Mouse (Mus musculus) heart, adult 8-10 months (tissue): ENCODE data around the gene Tpi1. TPM values are rescaled to one million over a fixed set of nuclear protein-coding genes. Genes with fewer than 3 reads are reported as not detected.

Experiments
- DNase-seq: peaks from one replicate; pipeline ENCODE4 v3.0.0; 2022; ENCODE audit warnings: low spot score
- total RNA-seq, 4 experiments: library from RNA; stranded (reverse); gene quantifications; 2 replicates each; pipeline ENCODE4 v1.2.4; 2022

Tpi1 gene
- total RNA-seq, 4 experiments from 2014 or later, result 893 to 1,022 (median 969) TPM

- DNase-seq, result no peak
Observed at GRCm38 (mm10) chr6:124779984-124780416, 34.1 kb downstream of the Tpi1 start.

- no peak for DNase-seq
Observed at GRCm38 (mm10) chr6:124779222-124779983, 34.7 kb downstream of the Tpi1 start, which contains the start of gene Lrrc23. Gene Lrrc23 (minus strand): TSS chr6:124779727.

DNA sequence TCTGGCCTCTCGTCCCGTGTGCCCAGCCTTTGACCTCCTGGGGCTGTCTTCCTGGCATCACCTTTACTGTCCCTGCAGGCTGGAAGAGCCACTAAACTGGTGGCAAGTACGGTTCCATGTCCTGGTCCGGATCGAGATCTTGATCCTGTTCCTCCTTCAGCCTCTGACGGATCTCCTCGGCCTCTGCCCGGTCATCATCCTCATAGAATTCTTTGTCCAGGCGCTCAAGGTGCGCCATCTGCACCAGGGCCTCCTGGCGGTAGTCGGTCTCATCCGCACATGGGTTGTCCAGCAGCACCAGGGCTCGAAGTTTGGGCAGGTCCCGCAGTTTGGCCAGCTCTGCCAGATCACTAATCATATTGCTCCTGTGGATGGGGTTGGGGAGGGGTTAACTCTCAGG, 43.6 kb downstream of the Tpi1 start:
- no peak for DNase-seq

GRCm38 (mm10) chr6:124770013-124770412, 44.1 kb downstream of the Tpi1 start:
- DNase-seq, result no peak

- DNase-seq, result no peak
Observed at GRCm38 (mm10) chr6:124769101-124769765, 44.9 kb downstream of the Tpi1 start, which contains the start of gene Eno2. Gene Eno2 (minus strand): TSS chr6:124769673.

GRCm38 (mm10) chr6:124768704-124769044, 45.4 kb downstream of the Tpi1 start:
- no peak for DNase-seq

DNA sequence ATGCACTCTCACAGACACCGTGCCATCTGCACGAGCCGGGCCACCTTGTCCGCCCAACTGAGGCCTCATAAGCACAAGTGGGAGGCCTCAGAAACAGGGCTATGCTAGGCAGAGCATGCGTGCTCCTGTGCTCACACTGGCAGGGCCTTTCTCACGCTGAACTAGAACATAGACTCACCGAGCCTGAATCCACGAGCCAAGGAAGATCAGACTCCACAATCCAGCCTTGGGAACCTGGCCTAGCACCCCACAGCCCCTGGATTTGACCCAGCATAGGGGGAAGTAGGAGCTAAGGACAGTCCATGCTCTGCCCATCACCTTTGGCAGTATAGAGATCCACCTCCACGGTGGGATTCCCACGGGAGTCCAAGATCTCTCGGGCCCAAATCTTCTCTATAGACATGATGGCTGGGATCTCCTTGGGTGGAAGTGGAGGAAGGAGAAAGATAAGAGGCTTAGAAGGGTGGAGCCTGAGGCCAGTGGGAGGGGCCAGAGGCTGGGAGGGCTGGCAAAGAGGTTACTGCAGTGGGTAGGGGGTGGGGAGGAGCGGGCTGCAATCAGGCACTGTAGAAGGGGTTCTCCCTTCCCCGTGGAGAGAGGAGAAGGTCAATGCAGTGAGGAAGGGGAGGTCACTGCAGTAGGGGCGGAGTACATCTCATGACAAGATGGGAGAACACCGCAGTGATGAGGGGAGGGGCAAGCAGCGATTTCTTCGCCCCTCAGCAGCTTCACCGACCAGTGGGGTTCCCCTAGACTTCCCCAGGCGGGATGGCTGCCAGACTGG, 46.0 kb downstream of the Tpi1 start:
- DNase-seq, result no peak

- no peak for DNase-seq
Observed at GRCm38 (mm10) chr6:124767536-124767919, 46.6 kb downstream of the Tpi1 start.

DNA sequence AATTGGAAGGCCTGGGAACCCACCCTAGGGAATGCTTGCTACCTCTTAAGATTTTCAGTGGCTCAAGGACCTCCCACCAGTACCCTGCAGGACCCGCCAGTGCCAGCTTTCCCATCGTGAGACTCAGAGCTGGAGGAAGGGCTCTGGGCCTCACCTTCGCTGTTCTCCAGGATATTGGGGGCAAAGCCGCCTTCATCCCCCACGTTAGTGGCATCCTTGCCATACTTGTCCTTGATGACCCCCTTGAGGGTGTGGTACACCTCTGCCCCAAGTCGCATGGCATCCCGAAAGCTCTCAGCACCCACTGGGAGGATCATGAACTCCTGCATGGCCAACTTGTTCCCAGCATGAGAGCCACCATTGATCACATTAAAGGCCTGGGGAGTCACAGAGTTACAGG, 48.1 kb downstream of the Tpi1 start:
- DNase-seq, result no peak

Other genes starting within 250 kb of the Tpi1 start
- 1 to 10 TPM; 1.3 to 3.0 (median 1.7) TPM for gene C1rb, start 244.0 kb downstream of the Tpi1 start, total RNA-seq
- under 1 TPM; 0.28 to 0.65 (median 0.48) TPM for gene C1s2, start 178.2 kb downstream of the Tpi1 start, total RNA-seq
- gene Lpcat3, start 151.3 kb downstream of the Tpi1 start, total RNA-seq, result 10 to 100 TPM; 38.8 to 39.9 (median 39.1) TPM
- 10 to 100 TPM; 64.4 to 81.5 (median 73.0) TPM for gene Emg1, start 102.1 kb downstream of the Tpi1 start, total RNA-seq
- gene Phb2, start 102.0 kb downstream of the Tpi1 start, total RNA-seq, result 100 to 1,000 TPM; 251 to 296 (median 279) TPM
- 1 to 10 TPM; 2.0 to 5.7 (median 3.1) TPM for gene Ptpn6, start 75.6 kb downstream of the Tpi1 start, total RNA-seq
- gene Grcc10, start 72.9 kb downstream of the Tpi1 start, total RNA-seq, result 100 to 1,000 TPM; 286 to 318 (median 310) TPM
- under 1 TPM in 1 of 4 experiments, not detected in 3; 0.41 TPM for gene Gm45234, start 58.3 kb downstream of the Tpi1 start, total RNA-seq
- 10 to 100 TPM; 40.9 to 48.2 (median 45.2) TPM for gene Atn1, start 57.8 kb downstream of the Tpi1 start, total RNA-seq
- gene Eno2, start 44.6 kb downstream of the Tpi1 start, total RNA-seq, result 1 to 10 TPM; 3.2 to 6.1 (median 4.8) TPM
- 1 to 10 TPM in 1 of 4 experiments, under 1 TPM in 2, not detected in 1; 0.37 to 1.2 (median 0.41) TPM for gene Lrrc23, start 34.6 kb downstream of the Tpi1 start, total RNA-seq
- gene Spsb2, start 5.6 kb downstream of the Tpi1 start, total RNA-seq, result 1 to 10 TPM; 2.0 to 5.8 (median 3.2) TPM
- gene Usp5, start 15.2 kb upstream of the Tpi1 start, total RNA-seq, result 10 to 100 TPM; 72.5 to 79.7 (median 75.8) TPM
- gene Cdca3, start 15.3 kb upstream of the Tpi1 start, total RNA-seq, result 1 to 10 TPM in 1 of 4 experiments, under 1 TPM in 3; 0.14 to 1.4 (median 0.40) TPM
- gene Gnb3, start 26.0 kb upstream of the Tpi1 start, total RNA-seq, result 10 to 100 TPM; 11.6 to 18.4 (median 16.7) TPM
- gene P3h3, start 43.5 kb upstream of the Tpi1 start, total RNA-seq, result 1 to 10 TPM; 8.0 to 9.7 (median 9.4) TPM
- gene Gpr162, start 49.7 kb upstream of the Tpi1 start, total RNA-seq, result 1 to 10 TPM in 1 of 4 experiments, under 1 TPM in 3; 0.31 to 1.6 (median 0.74) TPM
- gene Cd4, start 73.9 kb upstream of the Tpi1 start, total RNA-seq, result under 1 TPM; 0.19 to 0.54 (median 0.25) TPM
- gene Lag3, start 97.4 kb upstream of the Tpi1 start, total RNA-seq, result under 1 TPM in 2 of 4 experiments, not detected in 2; 0.24 to 0.75 TPM
- gene Ptms, start 105.8 kb upstream of the Tpi1 start, total RNA-seq, result 100 to 1,000 TPM; 116 to 160 (median 152) TPM
- gene Mlf2, start 117.1 kb upstream of the Tpi1 start, total RNA-seq, result 100 to 1,000 TPM; 177 to 202 (median 195) TPM
- 100 to 1,000 TPM in 2 of 4 experiments, 10 to 100 TPM in 2; 98.1 to 109 (median 103) TPM for gene Cops7a, start 151.2 kb upstream of the Tpi1 start, total RNA-seq
- gene Pianp, start 182.4 kb upstream of the Tpi1 start, total RNA-seq, result 1 to 10 TPM in 1 of 4 experiments, under 1 TPM in 3; 0.31 to 2.7 (median 0.41) TPM
- gene Zfp384, start 194.8 kb upstream of the Tpi1 start, total RNA-seq, result 10 to 100 TPM; 21.0 to 24.4 (median 23.6) TPM
- gene Ing4, start 225.5 kb upstream of the Tpi1 start, total RNA-seq, result 10 to 100 TPM; 24.7 to 27.7 (median 25.1) TPM
- 1 to 10 TPM; 1.5 to 2.6 (median 2.2) TPM for gene Acrbp, start 235.4 kb upstream of the Tpi1 start, total RNA-seq